Comparison of ENCODE assay signal across 17 mouse cellular contexts in genomic region chr6:119643880-119644460, GRCm38 (mm10).
DNase-seq lines count a peak whose midpoint lies in the region; ATAC-seq and TF ChIP-seq lines count a peak whose summit lies in the region.
"Had no signal": no experiment of that assay in that cellular context is flagged by ENCODE, and none has a peak within 500 bp of the region (broad histone marks: within the 10 kb centered on the region; RNA-seq: fewer than 3 reads in every experiment).

No protein-coding gene starts in this region.

- H3K79me2 ChIP-seq in MEL (ENCODE audit: control insufficient read depth, insufficient read depth, low read length, poor library complexity) = no peaks in the 10 kb centered on the region

- no peak for TF ChIP-seq EP300 in MEL (IDR thresholded peaks at IDR 0.05; ENCODE audit: low read depth in 1 of 2, low read length in 2 of 2)

- no peak for TF ChIP-seq CTCF in kidney, postnatal 0 days (IDR thresholded peaks at IDR 0.05; ENCODE audit: low read depth)
- TF ChIP-seq CTCF in MEL (IDR thresholded peaks at IDR 0.05 in 2 of 3, conservative IDR thresholded peaks at IDR 0.05 in 1 of 3; ENCODE audit: control insufficient read depth in 1 of 3, insufficient read depth in 1 of 3, low read depth in 2 of 3, low read length in 3 of 3, poor library complexity in 1 of 3, severe bottlenecking in 1 of 3) = no peak

- no peak for DNase-seq in kidney, postnatal 0 days (ENCODE audit: low spot score)
- peak; percentile 24 for DNase-seq in MEL (ENCODE audit: low read depth, low spot score)
- no peak for DNase-seq in thymus, postnatal 4 days
- DNase-seq: cerebellum, adult 9-11 months; liver; midbrain, embryonic 14.5 days; thymus, postnatal 14 days had no signal

- H3K9ac ChIP-seq in kidney, postnatal 0 days (ENCODE audit: low read depth, low read length) = no peak overlapping the region
- no peak overlapping the region for H3K9ac ChIP-seq in kidney, embryonic 14.5 days (ENCODE audit: low read depth, low read length)
- H3K9ac ChIP-seq in MEL (ENCODE audit: control insufficient read depth, low read depth, low read length, poor library complexity, severe bottlenecking) = no peak overlapping the region
- H3K9ac ChIP-seq in intestine, embryonic 15.5 days = no peak overlapping the region
- H3K9ac ChIP-seq in stomach, embryonic 16.5 days (ENCODE audit: low read length) = no peak overlapping the region
- H3K9ac ChIP-seq: forebrain, embryonic 13.5 days; lung, embryonic 15.5 days had no signal

- no peak overlapping the region for H3K27ac ChIP-seq in kidney, postnatal 0 days
- H3K27ac ChIP-seq in kidney, embryonic 14.5 days (ENCODE audit: low read depth, low read length) = no peak overlapping the region
- H3K27ac ChIP-seq in MEL (ENCODE audit: control insufficient read depth, low read depth, low read length) = no peak overlapping the region
- H3K27ac ChIP-seq in intestine, embryonic 15.5 days = no peak overlapping the region
- H3K27ac ChIP-seq in stomach, embryonic 16.5 days (ENCODE audit: low read length) = no peak overlapping the region
- H3K27ac ChIP-seq: embryonic facial prominence, embryonic 10.5 days; forebrain, embryonic 13.5 days; hindbrain, embryonic 10.5 days; layer of hippocampus, adult 2 months; lung, embryonic 15.5 days had no signal

- H3K36me3 ChIP-seq in kidney, postnatal 0 days (ENCODE audit: insufficient read depth, low read length) = no peaks in the 10 kb centered on the region
- no peaks in the 10 kb centered on the region for H3K36me3 ChIP-seq in kidney, embryonic 14.5 days (ENCODE audit: control insufficient read depth, insufficient read depth, low read length)
- peaks cover 0 to 10% of the 10 kb centered on the region in 2 experiments; a peak in 2 of 4 replicates for H3K36me3 ChIP-seq in MEL (ENCODE audit: control insufficient read depth in 1 of 2, insufficient read depth in 2 of 2, low read length in 2 of 2)
- no peaks in the 10 kb centered on the region for H3K36me3 ChIP-seq in intestine, embryonic 15.5 days
- H3K36me3 ChIP-seq in stomach, embryonic 16.5 days (ENCODE audit: control insufficient read depth, insufficient read depth, low read length) = no peaks in the 10 kb centered on the region
- H3K36me3 ChIP-seq: embryonic facial prominence, embryonic 10.5 days; hindbrain, embryonic 10.5 days; lung, embryonic 15.5 days had no signal

- TF ChIP-seq POLR2A in MEL (IDR thresholded peaks at IDR 0.05; ENCODE audit: control insufficient read depth in 1 of 2, insufficient read depth in 1 of 2, low read depth in 1 of 2, low read length in 2 of 2, poor library complexity in 1 of 2) = no peak

- H3K4me2 ChIP-seq in kidney, postnatal 0 days (ENCODE audit: low read length) = no peak overlapping the region
- H3K4me2 ChIP-seq in kidney, embryonic 14.5 days (replicated peaks; ENCODE audit: low read depth, low read length) = no peak overlapping the region
- no peak overlapping the region for H3K4me2 ChIP-seq in intestine, embryonic 15.5 days (replicated peaks)
- peak overlapping the region; percentile 8 for H3K4me2 ChIP-seq in stomach, embryonic 16.5 days (ENCODE audit: low read depth, low read length)
- H3K4me2 ChIP-seq: forebrain, embryonic 13.5 days; lung, embryonic 15.5 days had no signal

- peak; percentile 36; the same call in 1 of the 2 replicates for ATAC-seq in kidney, postnatal 0 days (replicated peaks; ENCODE audit: low FRiP score, low read depth)
- no peak; the same call in 1 of the 2 replicates for ATAC-seq in kidney, embryonic 14.5 days (ENCODE audit: low FRiP score, low TSS enrichment)
- peak; percentile 60 for ATAC-seq in intestine, embryonic 15.5 days
- no peak for ATAC-seq in stomach, embryonic 16.5 days (ENCODE audit: insufficient read depth, low FRiP score)
- no peak for ATAC-seq in megakaryocyte, adult 5-6 weeks (ENCODE audit: poor library complexity, severe bottlenecking)
- ATAC-seq: activated CD4-positive, CD25-positive, alpha-beta regulatory T cell, adult 4 months; forebrain, embryonic 13.5 days had no signal

- no peaks in the 10 kb centered on the region for H3K27me3 ChIP-seq in kidney, postnatal 0 days (ENCODE audit: insufficient read depth, low read length)
- no peaks in the 10 kb centered on the region for H3K27me3 ChIP-seq in kidney, embryonic 14.5 days (ENCODE audit: control insufficient read depth, insufficient read depth, low read length)
- no peaks in the 10 kb centered on the region for H3K27me3 ChIP-seq in MEL (ENCODE audit: control insufficient read depth in 1 of 2, insufficient read depth in 2 of 2, low read length in 2 of 2)
- no peaks in the 10 kb centered on the region for H3K27me3 ChIP-seq in intestine, embryonic 15.5 days (replicated peaks)
- H3K27me3 ChIP-seq in stomach, embryonic 16.5 days (ENCODE audit: control insufficient read depth, insufficient read depth, low read length) = no peaks in the 10 kb centered on the region
- H3K27me3 ChIP-seq: forebrain, embryonic 13.5 days; lung, embryonic 15.5 days had no signal

- H3K4me3 ChIP-seq in kidney, postnatal 0 days (replicated peaks; ENCODE audit: low read depth, low read length) = no peak overlapping the region
- H3K4me3 ChIP-seq in kidney, embryonic 14.5 days (ENCODE audit: low read length) = no peak overlapping the region
- H3K4me3 ChIP-seq in MEL (ENCODE audit: control insufficient read depth in 1 of 2, insufficient read depth in 1 of 2, low read depth in 2 of 2, low read length in 2 of 2) = no peak overlapping the region
- no peak overlapping the region for H3K4me3 ChIP-seq in intestine, embryonic 15.5 days (replicated peaks)
- 0 out of 2 replicates have a peak overlapping the region, but pooled peaks have one; percentile 0 for H3K4me3 ChIP-seq in stomach, embryonic 16.5 days (replicated peaks; ENCODE audit: low read length)
- H3K4me3 ChIP-seq: embryonic facial prominence, embryonic 10.5 days; forebrain, embryonic 13.5 days; hindbrain, embryonic 10.5 days; layer of hippocampus, adult 2 months; lung, embryonic 15.5 days had no signal

- H3K4me1 ChIP-seq in kidney, postnatal 0 days (replicated peaks; ENCODE audit: insufficient read depth, low read length) = 0 out of 2 replicates have a peak, but pooled peaks cover 3% of the 10 kb centered on the region
- no peaks in the 10 kb centered on the region for H3K4me1 ChIP-seq in kidney, embryonic 14.5 days (ENCODE audit: control insufficient read depth, insufficient read depth, low read length)
- H3K4me1 ChIP-seq in MEL (ENCODE audit: control insufficient read depth in 1 of 2, insufficient read depth in 2 of 2, low read length in 2 of 2) = peaks cover 3 to 14% of the 10 kb centered on the region in 2 experiments; a peak in 3 of 4 replicates
- H3K4me1 ChIP-seq in intestine, embryonic 15.5 days (replicated peaks) = peaks cover 3% of the 10 kb centered on the region; the same call in 1 of the 2 replicates
- H3K4me1 ChIP-seq in stomach, embryonic 16.5 days (ENCODE audit: control insufficient read depth, insufficient read depth, low read length) = peaks cover 4% of the 10 kb centered on the region; the same call in 1 of the 2 replicates
- H3K4me1 ChIP-seq: forebrain, embryonic 13.5 days; lung, embryonic 15.5 days had no signal

- 37% methylated on average over 14 of the region's 14 CpGs for WGBS in kidney, postnatal 0 days
- WGBS in kidney, embryonic 14.5 days = 41% methylated on average over 14 of the region's 14 CpGs
- 25% methylated on average over 14 of the region's 14 CpGs for WGBS in intestine, embryonic 15.5 days
- WGBS in stomach, embryonic 16.5 days = 27% methylated on average over 14 of the region's 14 CpGs

- TF ChIP-seq RAD21 in MEL (IDR thresholded peaks at IDR 0.05; ENCODE audit: low read depth, low read length) = no peak

- H3K9me3 ChIP-seq in kidney, postnatal 0 days (replicated peaks; ENCODE audit: low read length) = no peaks in the 10 kb centered on the region
- H3K9me3 ChIP-seq in kidney, embryonic 14.5 days (ENCODE audit: control insufficient read depth, low read length) = no peaks in the 10 kb centered on the region
- H3K9me3 ChIP-seq in MEL (replicated peaks; ENCODE audit: insufficient read depth, low read length) = no peaks in the 10 kb centered on the region
- no peaks in the 10 kb centered on the region for H3K9me3 ChIP-seq in intestine, embryonic 15.5 days
- H3K9me3 ChIP-seq in stomach, embryonic 16.5 days (replicated peaks; ENCODE audit: control insufficient read depth, low read length) = no peaks in the 10 kb centered on the region
- H3K9me3 ChIP-seq: embryonic facial prominence, embryonic 10.5 days; forebrain, embryonic 13.5 days; hindbrain, embryonic 10.5 days; lung, embryonic 15.5 days had no signal

TF ChIP-seq in MEL, 35 proteins besides CTCF, POLR2A, EP300 and RAD21:
- TF ChIP-seq ZNF384 (IDR thresholded peaks at IDR 0.05; ENCODE audit: low read depth, low read length) = no peak
- TF ChIP-seq CHD1 (IDR thresholded peaks at IDR 0.05; ENCODE audit: low read depth, low read length) = no peak
- TF ChIP-seq MYB (IDR thresholded peaks at IDR 0.05; ENCODE audit: low read depth, low read length) = no peak
- TF ChIP-seq POLR2AphosphoS5 (IDR thresholded peaks at IDR 0.05; ENCODE audit: borderline replicate concordance, low read depth, low read length) = no peak
- TF ChIP-seq POLR2AphosphoS2 (IDR thresholded peaks at IDR 0.05; ENCODE audit: low read length) = no peak
- no peak for TF ChIP-seq CHD2 (IDR thresholded peaks at IDR 0.05; ENCODE audit: low read length)
- no peak for TF ChIP-seq MEF2A (IDR thresholded peaks at IDR 0.05; ENCODE audit: extremely low read depth, insufficient replicate concordance, low read depth, low read length, poor library complexity, severe bottlenecking)
- no peak for TF ChIP-seq MAFK (IDR thresholded peaks at IDR 0.05; ENCODE audit: borderline replicate concordance, low read depth, low read length)
- TF ChIP-seq MAX (IDR thresholded peaks at IDR 0.05; ENCODE audit: low read length) = no peak
- TF ChIP-seq ZC3H11A (IDR thresholded peaks at IDR 0.05; ENCODE audit: low read depth, low read length) = no peak
- no peak for TF ChIP-seq MAZ (IDR thresholded peaks at IDR 0.05; ENCODE audit: low read depth, low read length)
- no peak for TF ChIP-seq SMC3 (IDR thresholded peaks at IDR 0.05; ENCODE audit: low read depth, low read length)
- TF ChIP-seq E2F4 (IDR thresholded peaks at IDR 0.05; ENCODE audit: borderline replicate concordance, low read depth, low read length) = no peak
- TF ChIP-seq TBP (IDR thresholded peaks at IDR 0.05; ENCODE audit: low read depth, low read length) = no peak
- no peak for TF ChIP-seq MXI1 (IDR thresholded peaks at IDR 0.05; ENCODE audit: low read depth, low read length)
- TF ChIP-seq GABPA (IDR thresholded peaks at IDR 0.05; ENCODE audit: low read depth, low read length) = no peak

Comparison
In these comparisons a context has a peak if more than half of its experiments do, and no peak if none do; other contexts are left out.
1. ATAC-seq: peak in kidney, postnatal 0 days (single experiment) and intestine, embryonic 15.5 days (single experiment); none in kidney, embryonic 14.5 days (single experiment), stomach, embryonic 16.5 days (single experiment) and megakaryocyte, adult 5-6 weeks (single experiment).